Mouse (Mus musculus): ENCODE results near the gene C1ql2. TPM values are rescaled to one million over a fixed set of nuclear protein-coding genes. Genes with fewer than 3 reads are reported as not detected.
A peak's percentile ranks its signal among the peaks of the same experiment; 100 is the strongest.

Gene C1ql2
- 6.1 and 8.0 TPM in 2 replicates for polyA plus RNA-seq (2015; fragmentation: Nextera tagmentation; extraction: Ambion mirVana)

DNA sequence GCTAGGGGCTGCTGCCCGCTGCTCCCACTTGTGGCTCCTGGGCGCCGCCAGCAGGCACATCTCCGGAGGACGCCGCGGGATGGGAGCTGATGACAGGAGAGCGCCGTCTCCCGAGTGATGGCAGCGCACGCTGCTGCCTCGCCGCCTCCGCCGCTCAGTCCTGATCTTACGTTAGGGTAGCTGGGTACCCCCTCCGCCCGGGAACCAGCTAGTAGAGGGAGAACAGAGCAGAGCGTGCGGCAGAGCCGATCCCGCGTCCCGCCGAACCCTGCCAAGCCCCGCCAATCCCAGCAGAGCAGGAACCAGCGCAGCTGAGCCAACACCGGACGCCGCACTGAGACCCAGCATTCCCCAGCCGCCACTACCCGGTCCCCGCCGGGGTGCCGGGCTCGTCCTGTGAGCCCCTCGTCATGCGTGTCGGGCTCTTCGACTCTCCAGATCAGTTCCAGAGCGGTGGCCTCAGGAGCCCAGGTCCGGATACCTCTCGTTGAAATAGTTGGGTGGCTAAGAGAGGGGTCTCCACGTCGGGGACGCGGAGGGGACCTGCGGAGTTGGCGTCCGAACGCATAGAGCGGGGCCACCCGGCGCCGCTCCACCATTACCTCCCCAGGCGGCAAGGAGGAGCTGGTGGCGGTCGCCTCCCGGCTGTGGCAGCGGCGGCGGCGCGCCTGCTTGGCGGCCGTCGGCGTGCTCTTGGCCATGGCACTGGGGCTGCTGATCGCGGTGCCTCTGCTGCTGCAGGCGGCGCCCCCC, at the start of gene C1ql2:
C1ql2 (plus strand) TSS at position 164 of the 753 bp plus-strand sequence.
- ATAC-seq: peak; percentile 67

GRCm38 (mm10) chr1:120291709-120292108, 48.7 kb upstream of the C1ql2 start:
- H3K4me2 ChIP-seq (replicated peaks): no peak overlapping the region

More for the DNA sequence above, at the start of gene C1ql2:
- Histone ChIP-seq H3K27me3 (peaks cover 90% of the 10 kb centered on the region), H3K36me3 (no peaks in the 10 kb centered on the region), H3K4me1 (replicated peaks) (peaks cover 38% of the 10 kb centered on the region), H3K9me3 (no peaks in the 10 kb centered on the region), H3K4me2 (replicated peaks) (peak within 1 kb of the TSS; percentile 55), H3K27ac (no peak within 1 kb of the TSS), H3K4me3 (replicated peaks) (peak within 1 kb of the TSS; percentile 38), H3K9ac (replicated peaks) (peak within 1 kb of the TSS; percentile 52)
- WGBS: under 1% methylated on average over 68 of the region's 73 CpGs

GRCm38 (mm10) chr1:120293803-120294202, 46.6 kb upstream of the C1ql2 start:
- H3K27me3 ChIP-seq: no peaks in the 10 kb centered on the region
- peaks cover 4% of the 10 kb centered on the region; the same call in 1 of the 2 replicates for H3K9me3 ChIP-seq
- no peak overlapping the region for H3K4me3 ChIP-seq (replicated peaks)
- no peak overlapping the region for H3K4me2 ChIP-seq (replicated peaks)
- no peaks in the 10 kb centered on the region for H3K4me1 ChIP-seq (replicated peaks)
- H3K9ac ChIP-seq (replicated peaks): no peak overlapping the region
- H3K36me3 ChIP-seq: no peaks in the 10 kb centered on the region
- H3K27ac ChIP-seq: no peak overlapping the region
- WGBS: 77% methylated on average over 1 of the region's 1 CpGs
- no peak for ATAC-seq

More at GRCm38 (mm10) chr1:120291709-120292108, 48.7 kb upstream of the C1ql2 start:
- Histone ChIP-seq H3K4me3 (replicated peaks) (no peak overlapping the region), H3K4me1 (replicated peaks) (0 out of 2 replicates have a peak, but pooled peaks cover 4% of the 10 kb centered on the region), H3K27ac (no peak overlapping the region), H3K9me3 (peaks cover 4% of the 10 kb centered on the region; the same call in 1 of the 2 replicates), H3K27me3 (no peaks in the 10 kb centered on the region), H3K36me3 (no peaks in the 10 kb centered on the region), H3K9ac (replicated peaks) (no peak overlapping the region)
- WGBS: 80% methylated on average over 3 of the region's 3 CpGs
- no peak for ATAC-seq

DNA sequence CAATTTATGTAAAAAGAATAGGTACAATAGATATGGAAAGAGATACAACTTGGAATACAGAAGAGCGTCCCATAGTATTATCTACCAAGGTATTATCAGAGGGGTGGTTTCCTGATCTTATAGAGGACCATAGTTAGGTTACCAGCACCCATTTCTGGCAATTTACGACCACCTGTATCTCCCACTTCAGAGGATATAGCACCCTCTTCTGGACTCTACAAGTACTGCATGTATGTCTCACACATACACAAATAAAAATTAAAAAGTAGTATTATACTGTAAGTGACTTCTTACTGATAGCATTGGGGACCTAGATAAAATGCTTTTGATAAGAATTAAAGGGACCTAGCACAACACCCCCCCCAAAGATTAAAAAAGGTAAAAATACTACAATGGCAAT, 43.4 kb upstream of the C1ql2 start:
- H3K4me1 ChIP-seq (replicated peaks): no peaks in the 10 kb centered on the region
- H3K4me3 ChIP-seq (replicated peaks): no peak overlapping the region
- H3K9me3 ChIP-seq: peaks cover 4% of the 10 kb centered on the region; the same call in 1 of the 2 replicates
- H3K36me3 ChIP-seq: no peaks in the 10 kb centered on the region
- no peak overlapping the region for H3K4me2 ChIP-seq (replicated peaks)
- no peak overlapping the region for H3K9ac ChIP-seq (replicated peaks)
- H3K27ac ChIP-seq: no peak overlapping the region
- WGBS: 98% methylated on average over 2 of the region's 2 CpGs
- no peaks in the 10 kb centered on the region for H3K27me3 ChIP-seq
- no peak for ATAC-seq

DNA sequence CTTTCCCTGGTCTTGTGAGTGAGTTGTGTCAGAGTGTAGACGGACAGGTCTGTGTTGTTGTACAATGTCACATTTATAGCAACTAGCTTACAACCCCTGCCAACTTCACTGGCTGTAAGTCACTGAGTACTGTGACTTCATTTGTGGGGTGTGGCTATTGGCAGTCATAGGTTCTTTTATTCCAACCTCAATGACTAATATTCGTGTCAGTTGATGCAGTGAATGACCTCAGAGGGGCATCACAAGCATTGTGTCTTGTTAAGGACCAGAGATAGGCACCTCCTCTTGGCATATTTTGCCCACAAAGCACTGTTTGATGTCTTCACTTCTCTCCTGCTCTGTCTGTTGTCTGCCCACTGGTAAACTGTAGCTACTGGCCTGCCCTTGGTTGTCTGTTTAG, 34.6 kb upstream of the C1ql2 start:
- Histone ChIP-seq H3K4me2 (replicated peaks) (no peak overlapping the region), H3K27ac (no peak overlapping the region), H3K4me1 (replicated peaks) (no peaks in the 10 kb centered on the region), H3K9me3 (no peaks in the 10 kb centered on the region), H3K4me3 (replicated peaks) (no peak overlapping the region), H3K9ac (replicated peaks) (no peak overlapping the region), H3K27me3 (no peaks in the 10 kb centered on the region), H3K36me3 (no peaks in the 10 kb centered on the region)
- WGBS: 71% methylated on average over 2 of the region's 2 CpGs
- no peak for ATAC-seq

GRCm38 (mm10) chr1:120321270-120322021, 18.9 kb upstream of the C1ql2 start:
- Histone ChIP-seq H3K9ac (replicated peaks) (no peak overlapping the region), H3K4me1 (replicated peaks) (peaks cover 6% of the 10 kb centered on the region; the same call in 1 of the 2 replicates), H3K4me3 (replicated peaks) (no peak overlapping the region), H3K36me3 (no peaks in the 10 kb centered on the region), H3K27ac (no peak overlapping the region), H3K27me3 (no peaks in the 10 kb centered on the region), H3K4me2 (replicated peaks) (no peak overlapping the region), H3K9me3 (no peaks in the 10 kb centered on the region)
- 67% methylated on average over 16 of the region's 16 CpGs for WGBS
- peak; percentile 51 for ATAC-seq

GRCm38 (mm10) chr1:120323131-120323561, 17.2 kb upstream of the C1ql2 start:
- no peak overlapping the region for H3K4me2 ChIP-seq (replicated peaks)
- no peak overlapping the region for H3K27ac ChIP-seq
- H3K36me3 ChIP-seq: no peaks in the 10 kb centered on the region
- no peaks in the 10 kb centered on the region for H3K27me3 ChIP-seq
- no peak overlapping the region for H3K9ac ChIP-seq (replicated peaks)
- H3K4me3 ChIP-seq (replicated peaks): no peak overlapping the region
- ATAC-seq: no peak
- no peaks in the 10 kb centered on the region for H3K9me3 ChIP-seq
- 90% methylated on average over 5 of the region's 5 CpGs for WGBS
- peaks cover 6% of the 10 kb centered on the region; the same call in 1 of the 2 replicates for H3K4me1 ChIP-seq (replicated peaks)

DNA sequence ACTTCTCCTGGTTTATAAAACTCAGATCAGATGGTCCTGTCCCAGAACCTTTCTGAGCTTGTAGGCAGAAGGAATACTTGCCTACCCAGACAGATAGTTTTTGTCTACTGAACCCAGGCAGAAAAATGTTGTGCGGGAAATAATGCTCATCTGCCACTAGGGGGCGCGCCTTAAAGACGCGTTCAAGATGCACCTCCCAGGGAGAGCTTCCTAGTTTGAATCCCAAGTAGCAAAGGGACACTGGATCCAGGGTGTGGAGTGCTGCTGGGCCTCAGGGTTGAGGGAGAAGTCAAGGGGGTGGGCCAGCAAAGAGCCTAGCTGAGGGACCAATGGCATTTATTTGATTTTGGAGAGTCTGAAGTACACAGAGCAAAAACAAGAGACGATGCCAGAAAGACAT, 12.7 kb upstream of the C1ql2 start:
- no peaks in the 10 kb centered on the region for H3K36me3 ChIP-seq
- no peaks in the 10 kb centered on the region for H3K9me3 ChIP-seq
- H3K4me2 ChIP-seq (replicated peaks): no peak overlapping the region
- H3K9ac ChIP-seq (replicated peaks): no peak overlapping the region
- peaks cover 4% of the 10 kb centered on the region; the same call in 1 of the 2 replicates for H3K27me3 ChIP-seq
- no peak for ATAC-seq
- no peak overlapping the region for H3K4me3 ChIP-seq (replicated peaks)
- no peak overlapping the region for H3K27ac ChIP-seq
- no peaks in the 10 kb centered on the region for H3K4me1 ChIP-seq (replicated peaks)
- 19% methylated on average over 6 of the region's 6 CpGs for WGBS

GRCm38 (mm10) chr1:120328212-120328611, 12.2 kb upstream of the C1ql2 start:
- no peaks in the 10 kb centered on the region for H3K36me3 ChIP-seq
- no peak overlapping the region for H3K27ac ChIP-seq
- WGBS: 55% methylated on average over 1 of the region's 1 CpGs
- no peaks in the 10 kb centered on the region for H3K9me3 ChIP-seq
- no peak overlapping the region for H3K4me2 ChIP-seq (replicated peaks)
- no peak overlapping the region for H3K9ac ChIP-seq (replicated peaks)
- no peak for ATAC-seq
- H3K4me3 ChIP-seq (replicated peaks): no peak overlapping the region
- H3K27me3 ChIP-seq: peaks cover 8% of the 10 kb centered on the region; the same call in 1 of the 2 replicates
- no peaks in the 10 kb centered on the region for H3K4me1 ChIP-seq (replicated peaks)

DNA sequence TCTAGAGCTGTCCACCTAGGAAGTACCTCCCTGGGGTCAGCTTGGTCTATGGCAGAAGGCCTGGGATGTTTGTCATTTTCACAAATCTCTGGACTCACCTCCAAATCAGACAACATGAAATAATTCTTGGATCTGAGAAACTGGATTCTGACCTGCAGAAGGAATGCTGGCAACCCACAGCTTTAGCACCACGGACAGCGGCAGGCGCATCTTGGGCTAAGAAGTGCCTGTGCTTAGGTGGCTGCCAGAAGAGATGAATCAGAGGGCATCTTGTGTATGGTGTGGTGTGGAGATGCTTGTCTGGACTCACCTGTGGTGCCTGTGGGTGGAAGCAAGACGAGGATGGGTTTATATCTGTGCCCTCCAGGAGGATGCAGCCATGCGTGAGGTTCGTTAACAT, 8.5 kb upstream of the C1ql2 start:
- peaks cover 35% of the 10 kb centered on the region for H3K27me3 ChIP-seq
- no peaks in the 10 kb centered on the region for H3K4me1 ChIP-seq (replicated peaks)
- no peaks in the 10 kb centered on the region for H3K9me3 ChIP-seq
- WGBS: 50% methylated on average over 6 of the region's 6 CpGs
- ATAC-seq: no peak
- H3K4me2 ChIP-seq (replicated peaks): no peak overlapping the region
- H3K36me3 ChIP-seq: no peaks in the 10 kb centered on the region
- no peak overlapping the region for H3K4me3 ChIP-seq (replicated peaks)
- H3K27ac ChIP-seq: no peak overlapping the region
- H3K9ac ChIP-seq (replicated peaks): no peak overlapping the region

DNA sequence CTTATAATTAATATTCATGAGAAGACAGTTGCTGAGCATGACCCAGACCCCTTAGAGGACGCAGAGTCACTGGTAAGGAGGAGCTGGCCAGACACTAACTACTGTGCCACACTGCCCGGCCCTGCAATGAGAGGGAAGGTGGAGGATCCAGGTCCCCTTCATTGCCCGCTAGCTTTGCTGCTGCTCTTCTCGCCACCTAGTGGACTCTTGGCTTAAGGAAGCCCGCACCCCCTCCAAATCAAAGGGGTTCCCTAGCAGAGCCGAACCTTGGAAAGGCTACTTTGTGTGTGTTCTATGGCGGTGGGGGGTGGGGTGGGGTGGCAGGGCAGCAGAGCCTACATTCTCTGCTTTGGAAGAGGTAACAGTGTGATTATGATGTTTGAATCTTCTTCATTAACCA, 2.4 kb upstream of the C1ql2 start:
- Histone ChIP-seq H3K27ac (no peak overlapping the region), H3K9ac (replicated peaks) (no peak overlapping the region), H3K27me3 (peaks cover 88% of the 10 kb centered on the region), H3K4me2 (replicated peaks) (no peak overlapping the region), H3K4me3 (replicated peaks) (no peak overlapping the region), H3K36me3 (no peaks in the 10 kb centered on the region), H3K4me1 (replicated peaks) (peaks cover 29% of the 10 kb centered on the region), H3K9me3 (no peaks in the 10 kb centered on the region)
- no peak for ATAC-seq
- WGBS: 34% methylated on average over 7 of the region's 7 CpGs

- Histone ChIP-seq H3K36me3 (no peaks in the 10 kb centered on the region), H3K4me2 (replicated peaks) (peak overlapping the region; percentile 55), H3K4me1 (replicated peaks) (peaks cover 38% of the 10 kb centered on the region), H3K27me3 (peaks cover 92% of the 10 kb centered on the region), H3K9me3 (no peaks in the 10 kb centered on the region), H3K9ac (replicated peaks) (peak overlapping the region; percentile 51), H3K4me3 (replicated peaks) (peak overlapping the region; percentile 38), H3K27ac (no peak overlapping the region)
- 0% methylated on average over 40 of the region's 41 CpGs for WGBS
- ATAC-seq: peak; percentile 31; the same call in 1 of the 2 replicates
Observed at GRCm38 (mm10) chr1:120341172-120341675, 842 bp downstream of the C1ql2 start.
